Mouse (Mus musculus): ENCODE measurements around the gene Rbfox3. TPM values are rescaled to one million over a fixed set of nuclear protein-coding genes. Genes with fewer than 3 reads are reported as not detected.

Gene Rbfox3
- polyA plus RNA-seq, 1 experiment from 2014 or later, result 56.3 TPM

DNA sequence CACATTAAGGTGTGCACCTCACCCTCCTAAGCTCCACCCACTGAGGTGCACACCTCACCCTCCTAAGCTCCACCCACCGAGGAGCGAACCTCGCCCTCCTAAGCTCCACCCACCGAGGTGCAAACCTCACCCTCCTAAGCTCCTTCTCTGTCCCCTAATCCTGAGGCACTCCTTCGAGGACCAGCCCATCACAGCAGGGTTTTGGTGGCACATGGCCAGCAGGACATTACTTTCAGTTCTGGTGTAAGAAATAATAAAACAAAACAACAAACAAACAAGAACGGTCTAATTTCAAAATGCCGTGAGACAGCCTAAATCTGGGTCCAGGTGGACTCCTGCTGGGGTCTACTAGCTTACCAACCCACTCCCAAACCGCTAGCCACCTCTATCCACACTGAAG, 187.0 kb downstream of the Rbfox3 start:
- Histone ChIP-seq H3K4me3 (replicated peaks; ENCODE audit: low read length) (no peak overlapping the region), H3K9ac (replicated peaks; ENCODE audit: low read depth, low read length) (no peak overlapping the region), H3K4me1 (replicated peaks; ENCODE audit: control insufficient read depth, insufficient read depth, low read length) (peaks cover 12% of the 10 kb centered on the region), H3K9me3 (ENCODE audit: control insufficient read depth, low read length) (no peaks in the 10 kb centered on the region), H3K36me3 (ENCODE audit: control insufficient read depth, insufficient read depth) (no peaks in the 10 kb centered on the region), H3K27me3 (replicated peaks; ENCODE audit: control insufficient read depth, insufficient read depth, low read length) (no peaks in the 10 kb centered on the region), H3K4me2 (ENCODE audit: low read length) (no peak overlapping the region), H3K27ac (ENCODE audit: low read length) (no peak overlapping the region)
- ATAC-seq, result no peak
- WGBS, result 84% methylated on average over 8 of the region's 8 CpGs

DNA sequence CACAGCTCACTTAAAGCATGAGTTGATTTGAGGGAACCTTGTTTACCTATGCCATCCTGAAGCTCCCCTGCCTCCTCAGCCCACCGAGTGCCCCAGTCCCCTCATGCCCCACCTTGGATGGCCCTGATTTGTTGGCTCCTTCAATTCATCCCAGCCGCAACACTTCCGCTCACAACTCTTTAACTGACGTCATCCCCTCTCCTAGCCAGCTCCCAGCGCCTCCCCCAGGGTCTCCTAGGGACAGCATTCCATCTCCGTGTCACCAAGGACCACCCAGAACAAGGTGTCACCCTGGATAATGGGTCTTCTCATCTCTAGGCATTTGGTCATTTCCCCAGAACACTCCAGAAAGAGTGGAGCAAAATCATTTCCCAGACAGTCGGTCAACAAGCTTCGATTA, 188.2 kb downstream of the Rbfox3 start:
- no peak for ATAC-seq
- Histone ChIP-seq H3K4me1 (replicated peaks; ENCODE audit: control insufficient read depth, insufficient read depth, low read length) (peaks cover 7% of the 10 kb centered on the region), H3K27ac (ENCODE audit: low read length) (no peak overlapping the region)

DNA sequence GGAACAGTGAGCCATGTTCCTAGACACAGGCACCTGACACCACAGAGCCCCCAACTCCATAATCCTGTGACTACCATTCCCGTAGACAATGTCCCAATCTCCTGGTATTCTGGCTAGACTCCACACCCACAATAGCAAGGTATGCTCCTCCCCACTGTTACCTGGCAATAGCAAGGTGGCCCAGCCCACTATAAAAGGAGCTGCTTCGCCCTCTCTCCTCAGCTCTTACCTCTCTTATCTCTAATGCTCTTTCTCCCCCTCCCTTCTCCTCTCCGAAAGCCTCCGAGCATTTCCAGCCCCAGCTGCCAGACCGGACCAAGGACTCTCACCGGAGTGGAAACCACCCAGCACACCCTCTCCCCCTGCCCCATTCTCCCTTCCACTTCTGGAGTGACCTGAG, 189.5 kb downstream of the Rbfox3 start:
- Histone ChIP-seq H3K4me2 (ENCODE audit: low read length) (no peak overlapping the region), H3K9ac (replicated peaks; ENCODE audit: low read depth, low read length) (no peak overlapping the region), H3K36me3 (ENCODE audit: control insufficient read depth, insufficient read depth) (no peaks in the 10 kb centered on the region), H3K27me3 (replicated peaks; ENCODE audit: control insufficient read depth, insufficient read depth, low read length) (no peaks in the 10 kb centered on the region), H3K9me3 (ENCODE audit: control insufficient read depth, low read length) (no peaks in the 10 kb centered on the region), H3K4me3 (replicated peaks; ENCODE audit: low read length) (no peak overlapping the region), H3K4me1 (replicated peaks; ENCODE audit: control insufficient read depth, insufficient read depth, low read length) (0 out of 2 replicates have a peak, but pooled peaks cover 3% of the 10 kb centered on the region), H3K27ac (ENCODE audit: low read length) (no peak overlapping the region)
- ATAC-seq, result no peak
- 69% methylated on average over 6 of the region's 6 CpGs for WGBS

More for the DNA sequence above, 188.2 kb downstream of the Rbfox3 start:
- Histone ChIP-seq H3K36me3 (ENCODE audit: control insufficient read depth, insufficient read depth) (no peaks in the 10 kb centered on the region), H3K9me3 (ENCODE audit: control insufficient read depth, low read length) (no peaks in the 10 kb centered on the region), H3K27me3 (replicated peaks; ENCODE audit: control insufficient read depth, insufficient read depth, low read length) (no peaks in the 10 kb centered on the region), H3K4me2 (ENCODE audit: low read length) (no peak overlapping the region), H3K9ac (replicated peaks; ENCODE audit: low read depth, low read length) (no peak overlapping the region), H3K4me3 (replicated peaks; ENCODE audit: low read length) (no peak overlapping the region)
- WGBS, result 70% methylated on average over 8 of the region's 8 CpGs

DNA sequence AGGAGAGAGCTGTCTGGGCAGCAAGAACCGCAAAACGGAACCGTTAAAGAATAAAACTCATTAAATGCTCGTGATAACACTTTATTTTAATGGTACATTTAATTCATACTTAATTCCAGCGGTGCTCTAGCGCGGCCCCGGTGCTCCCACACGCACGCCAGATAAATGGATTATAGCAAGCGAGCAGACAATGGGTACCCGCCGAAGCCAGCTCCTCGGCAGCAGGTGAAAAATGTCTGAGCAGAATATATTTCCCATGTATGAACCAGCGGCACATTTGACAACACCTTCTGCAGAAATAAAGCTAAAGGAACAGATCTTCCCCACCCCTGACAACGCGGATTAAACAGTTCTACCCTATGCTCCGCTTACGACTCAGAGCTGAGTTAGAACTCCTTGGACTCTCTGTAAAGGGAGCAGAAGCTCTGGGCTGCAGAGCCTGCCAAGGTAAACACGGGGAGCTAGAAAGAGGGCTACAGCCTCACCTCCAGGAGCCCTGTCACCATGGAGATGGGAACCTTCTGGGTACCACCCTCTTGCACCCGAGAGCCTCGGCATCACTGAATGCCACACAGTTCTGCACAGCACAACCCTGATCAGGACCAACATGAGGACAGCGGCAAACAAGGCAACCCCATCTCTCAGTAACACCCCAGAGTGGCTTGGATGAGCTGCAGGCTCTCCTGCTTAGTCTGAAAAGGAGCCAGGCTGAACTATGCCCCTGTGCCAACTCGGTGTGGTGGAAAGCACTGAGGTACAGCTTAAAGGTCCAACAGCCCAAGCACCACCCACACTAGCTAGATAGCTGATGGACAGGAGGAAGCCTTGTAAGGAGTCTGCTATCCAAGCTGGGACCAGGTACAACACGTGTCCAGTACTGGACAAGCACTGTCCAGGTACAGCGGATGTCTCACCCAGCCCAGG, 196.5 kb downstream of the Rbfox3 start:
- Histone ChIP-seq H3K4me2 (ENCODE audit: low read length) (no peak overlapping the region), H3K36me3 (ENCODE audit: control insufficient read depth, insufficient read depth) (no peaks in the 10 kb centered on the region), H3K4me3 (replicated peaks; ENCODE audit: low read length) (no peak overlapping the region), H3K4me1 (replicated peaks; ENCODE audit: control insufficient read depth, insufficient read depth, low read length) (peaks cover 40% of the 10 kb centered on the region), H3K9me3 (ENCODE audit: control insufficient read depth, low read length) (no peaks in the 10 kb centered on the region), H3K27me3 (replicated peaks; ENCODE audit: control insufficient read depth, insufficient read depth, low read length) (no peaks in the 10 kb centered on the region), H3K9ac (replicated peaks; ENCODE audit: low read depth, low read length) (no peak overlapping the region; the same call in 1 of the 2 replicates), H3K27ac (ENCODE audit: low read length) (no peak overlapping the region)
- no peak for ATAC-seq
- 66% methylated on average over 26 of the region's 26 CpGs for WGBS

DNA sequence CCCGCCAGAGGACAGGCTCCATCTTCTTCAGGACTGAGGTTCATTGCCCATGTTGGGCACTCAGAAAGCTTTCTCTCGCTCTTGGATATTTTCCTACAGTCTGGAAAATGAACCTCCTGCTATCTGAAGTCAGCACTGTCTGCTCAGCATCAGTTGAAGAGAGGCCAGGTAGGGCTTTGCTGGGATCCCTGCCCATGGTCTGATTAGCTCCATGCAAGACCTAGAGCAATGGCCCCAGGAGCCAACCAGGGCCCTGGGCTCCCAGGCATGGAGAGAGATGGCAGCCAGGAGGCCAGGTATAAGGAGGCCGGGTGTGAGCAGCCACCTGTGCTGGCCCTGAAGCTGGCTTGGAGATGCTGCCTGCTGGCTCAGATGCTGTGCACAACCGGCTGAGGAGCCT, 198.6 kb downstream of the Rbfox3 start:
- WGBS, result 60% methylated on average over 4 of the region's 4 CpGs

DNA sequence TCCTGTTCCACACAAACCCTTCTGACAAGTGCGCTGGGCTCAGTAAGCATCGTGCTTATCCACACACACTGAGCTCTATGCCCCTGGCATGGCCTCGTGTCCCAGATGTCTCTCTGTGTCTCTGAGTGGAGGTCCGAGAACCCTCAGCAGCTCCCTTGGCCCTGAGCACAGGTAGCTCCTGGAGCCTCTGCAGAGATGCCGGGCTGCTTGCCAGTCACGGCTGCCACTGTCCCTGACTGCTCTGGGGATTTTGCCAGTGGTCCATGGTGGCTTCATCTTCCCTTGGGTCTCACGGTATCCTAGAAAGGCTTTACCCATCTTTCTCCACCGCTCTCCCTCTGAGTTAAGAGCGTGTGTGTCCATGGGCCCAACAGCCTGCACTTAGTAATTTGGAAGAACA, 199.3 kb downstream of the Rbfox3 start:
- no peaks in the 10 kb centered on the region; the same call in 1 of the 2 replicates for H3K9me3 ChIP-seq (ENCODE audit: control insufficient read depth, low read length)
- no peaks in the 10 kb centered on the region for H3K27me3 ChIP-seq (replicated peaks; ENCODE audit: control insufficient read depth, insufficient read depth, low read length)
- no peak overlapping the region for H3K9ac ChIP-seq (replicated peaks; ENCODE audit: low read depth, low read length)
- no peak overlapping the region for H3K4me2 ChIP-seq (ENCODE audit: low read length)
- H3K27ac ChIP-seq (ENCODE audit: low read length), result peak overlapping the region; percentile 43
- H3K4me1 ChIP-seq (replicated peaks; ENCODE audit: control insufficient read depth, insufficient read depth, low read length), result peaks cover 40% of the 10 kb centered on the region
- WGBS, result 63% methylated on average over 9 of the region's 9 CpGs
- H3K4me3 ChIP-seq (replicated peaks; ENCODE audit: low read length), result no peak overlapping the region
- no peak for ATAC-seq
- no peaks in the 10 kb centered on the region for H3K36me3 ChIP-seq (ENCODE audit: control insufficient read depth, insufficient read depth)

More for the DNA sequence above, 198.6 kb downstream of the Rbfox3 start:
- no peaks in the 10 kb centered on the region for H3K27me3 ChIP-seq (replicated peaks; ENCODE audit: control insufficient read depth, insufficient read depth, low read length)
- H3K4me1 ChIP-seq (replicated peaks; ENCODE audit: control insufficient read depth, insufficient read depth, low read length), result peaks cover 40% of the 10 kb centered on the region
- no peak overlapping the region for H3K9ac ChIP-seq (replicated peaks; ENCODE audit: low read depth, low read length)
- no peak for ATAC-seq
- no peak overlapping the region for H3K4me2 ChIP-seq (ENCODE audit: low read length)
- no peak overlapping the region for H3K4me3 ChIP-seq (replicated peaks; ENCODE audit: low read length)
- no peaks in the 10 kb centered on the region; the same call in 1 of the 2 replicates for H3K9me3 ChIP-seq (ENCODE audit: control insufficient read depth, low read length)
- H3K36me3 ChIP-seq (ENCODE audit: control insufficient read depth, insufficient read depth), result no peaks in the 10 kb centered on the region
- peak overlapping the region; percentile 5; the same call in 1 of the 2 replicates for H3K27ac ChIP-seq (ENCODE audit: low read length)

DNA sequence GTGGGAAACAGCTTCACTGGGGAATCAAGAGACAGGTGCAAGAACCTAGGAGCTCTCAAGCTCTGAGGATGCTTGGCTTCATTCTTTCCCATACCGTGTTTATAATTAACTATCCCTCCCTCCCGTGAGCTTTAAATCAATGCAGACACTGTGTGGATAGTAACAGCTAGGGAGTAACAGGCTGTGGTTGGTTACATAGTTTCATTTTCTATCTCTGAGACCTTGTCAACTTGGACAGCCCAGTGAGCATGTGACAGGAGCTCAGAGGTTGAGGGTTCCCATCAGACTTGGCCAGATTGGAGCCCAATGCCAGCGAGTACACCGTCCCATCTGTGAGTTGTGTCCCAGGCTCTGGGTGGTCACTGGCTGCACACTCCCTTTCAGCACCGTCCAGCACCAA, 201.4 kb downstream of the Rbfox3 start:
- Histone ChIP-seq H3K9ac (replicated peaks; ENCODE audit: low read depth, low read length) (no peak overlapping the region), H3K36me3 (ENCODE audit: control insufficient read depth, insufficient read depth) (no peaks in the 10 kb centered on the region), H3K4me2 (ENCODE audit: low read length) (no peak overlapping the region), H3K27ac (ENCODE audit: low read length) (no peak overlapping the region), H3K4me3 (replicated peaks; ENCODE audit: low read length) (no peak overlapping the region), H3K4me1 (replicated peaks; ENCODE audit: control insufficient read depth, insufficient read depth, low read length) (peaks cover 37% of the 10 kb centered on the region), H3K27me3 (replicated peaks; ENCODE audit: control insufficient read depth, insufficient read depth, low read length) (no peaks in the 10 kb centered on the region), H3K9me3 (ENCODE audit: control insufficient read depth, low read length) (no peaks in the 10 kb centered on the region; the same call in 1 of the 2 replicates)
- WGBS, result 85% methylated on average over 5 of the region's 5 CpGs
- ATAC-seq, result no peak

DNA sequence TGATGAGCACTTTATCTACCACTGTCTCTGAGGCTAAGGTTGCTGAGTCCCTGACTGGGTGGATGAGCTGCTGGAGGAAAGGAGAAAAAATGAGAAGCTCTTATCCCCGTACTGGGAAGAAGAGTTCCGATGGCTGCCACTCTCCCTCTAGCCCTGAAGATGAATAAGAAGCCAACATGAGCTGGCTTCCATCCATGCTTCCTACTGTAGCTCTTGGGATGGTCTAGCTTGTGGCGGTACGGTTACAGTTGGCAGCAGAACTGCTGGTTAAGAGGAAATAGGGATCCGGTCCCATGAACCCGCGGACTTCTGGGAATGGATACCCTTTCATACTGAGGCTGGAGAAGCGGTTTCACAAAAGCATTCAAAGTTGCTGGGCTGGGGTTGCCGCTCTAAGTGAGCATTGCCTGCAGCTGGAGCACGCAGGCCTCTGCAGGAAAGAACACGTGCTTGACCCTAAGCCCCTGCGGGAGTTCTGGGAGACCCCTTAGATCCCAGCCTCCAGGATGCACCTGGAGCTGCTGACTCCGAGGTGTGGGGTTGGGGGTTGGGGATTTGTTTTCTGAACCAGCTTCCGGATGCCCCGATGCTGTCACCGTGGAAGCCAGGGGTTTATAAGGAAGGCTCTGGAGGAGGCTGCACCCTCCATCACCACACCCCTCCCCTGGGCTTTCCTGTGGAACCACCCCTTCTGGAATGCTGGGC, 215.0 kb downstream of the Rbfox3 start:
- Histone ChIP-seq H3K9me3 (ENCODE audit: control insufficient read depth, low read length) (no peaks in the 10 kb centered on the region), H3K4me1 (replicated peaks; ENCODE audit: control insufficient read depth, insufficient read depth, low read length) (peaks cover 10% of the 10 kb centered on the region), H3K27ac (ENCODE audit: low read length) (no peak overlapping the region), H3K4me2 (ENCODE audit: low read length) (no peak overlapping the region), H3K9ac (replicated peaks; ENCODE audit: low read depth, low read length) (no peak overlapping the region), H3K4me3 (replicated peaks; ENCODE audit: low read length) (no peak overlapping the region), H3K36me3 (ENCODE audit: control insufficient read depth, insufficient read depth) (no peaks in the 10 kb centered on the region), H3K27me3 (replicated peaks; ENCODE audit: control insufficient read depth, insufficient read depth, low read length) (no peaks in the 10 kb centered on the region)
- no peak for ATAC-seq
- WGBS, result 56% methylated on average over 16 of the region's 16 CpGs

DNA sequence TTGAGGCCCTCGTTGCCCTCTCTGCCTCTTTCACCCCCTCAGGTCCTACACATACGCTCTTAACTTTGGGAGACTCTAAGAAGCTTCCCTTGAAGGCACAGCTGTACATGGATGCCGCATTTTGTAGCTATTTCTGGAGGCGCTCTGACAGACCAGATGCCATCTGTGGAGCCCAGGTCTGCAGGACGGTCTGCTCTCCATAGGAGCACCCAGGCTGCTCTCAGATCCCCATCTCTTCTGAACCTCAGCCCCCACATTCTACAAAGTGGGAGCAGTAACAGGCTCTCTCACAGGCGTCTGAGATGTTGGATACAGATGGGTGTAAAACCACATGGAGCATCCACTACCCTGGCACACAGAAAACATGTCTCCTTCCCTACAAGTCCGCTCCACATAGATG, 218.1 kb downstream of the Rbfox3 start:
- H3K4me3 ChIP-seq (replicated peaks; ENCODE audit: low read length), result no peak overlapping the region
- H3K9me3 ChIP-seq (ENCODE audit: control insufficient read depth, low read length), result no peaks in the 10 kb centered on the region
- peaks cover 10% of the 10 kb centered on the region for H3K4me1 ChIP-seq (replicated peaks; ENCODE audit: control insufficient read depth, insufficient read depth, low read length)
- 84% methylated on average over 7 of the region's 7 CpGs for WGBS
- no peak overlapping the region for H3K4me2 ChIP-seq (ENCODE audit: low read length)
- H3K27me3 ChIP-seq (replicated peaks; ENCODE audit: control insufficient read depth, insufficient read depth, low read length), result no peaks in the 10 kb centered on the region
- H3K27ac ChIP-seq (ENCODE audit: low read length), result no peak overlapping the region
- H3K36me3 ChIP-seq (ENCODE audit: control insufficient read depth, insufficient read depth), result no peaks in the 10 kb centered on the region
- no peak overlapping the region for H3K9ac ChIP-seq (replicated peaks; ENCODE audit: low read depth, low read length)
- no peak for ATAC-seq
